Mouse (Mus musculus): ENCODE measurements around the gene Gsto1.
A peak's percentile ranks its signal among the peaks of the same experiment; 100 is the strongest.

Gsto1 gene

DNA sequence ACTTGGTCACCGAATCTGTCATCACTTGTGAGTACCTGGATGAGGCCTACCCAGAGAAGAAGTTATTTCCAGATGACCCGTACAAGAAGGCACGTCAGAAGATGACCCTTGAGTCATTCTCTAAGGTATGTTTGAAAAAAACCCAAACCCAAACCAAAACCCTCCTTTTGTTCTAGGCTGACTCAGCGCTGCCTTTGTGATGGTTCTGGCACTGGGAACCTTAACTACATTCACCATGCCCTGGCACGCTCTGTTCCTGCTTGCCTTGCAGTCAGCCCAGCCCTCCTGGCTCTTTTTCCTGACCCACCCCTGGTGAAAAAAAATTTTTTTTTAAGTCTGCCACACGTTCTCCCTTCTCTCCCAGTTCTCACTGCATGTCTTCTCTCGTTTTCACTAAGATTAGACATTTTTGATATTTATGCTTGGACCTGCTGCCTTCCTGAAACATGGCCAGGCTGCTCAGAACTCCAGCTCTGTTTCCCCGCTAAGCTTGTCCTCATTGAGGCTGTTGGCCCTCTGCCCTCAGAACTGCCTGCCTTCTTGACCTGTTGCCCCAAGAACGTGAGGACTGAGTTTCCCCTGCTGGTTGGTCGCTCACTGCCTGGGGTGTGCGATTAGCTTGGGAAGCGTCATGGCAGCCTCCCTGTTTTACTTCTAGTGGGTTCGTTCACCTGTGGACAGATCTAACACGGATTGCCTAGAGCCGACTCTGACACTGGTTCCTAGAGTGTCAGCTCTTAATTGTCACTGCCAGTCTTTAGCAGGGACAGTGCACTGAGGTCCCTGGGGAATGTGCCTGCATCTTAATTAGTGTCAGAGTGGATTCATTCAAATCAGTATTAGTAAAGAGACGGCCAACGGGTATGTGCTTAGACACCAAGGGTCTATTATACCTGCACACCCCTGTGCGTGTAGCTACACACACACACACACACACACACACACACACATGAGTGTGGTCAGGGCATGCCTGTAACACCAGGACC, 3.5 kb downstream of the Gsto1 start:
- peak; percentile 82 for DNase-seq

DNA sequence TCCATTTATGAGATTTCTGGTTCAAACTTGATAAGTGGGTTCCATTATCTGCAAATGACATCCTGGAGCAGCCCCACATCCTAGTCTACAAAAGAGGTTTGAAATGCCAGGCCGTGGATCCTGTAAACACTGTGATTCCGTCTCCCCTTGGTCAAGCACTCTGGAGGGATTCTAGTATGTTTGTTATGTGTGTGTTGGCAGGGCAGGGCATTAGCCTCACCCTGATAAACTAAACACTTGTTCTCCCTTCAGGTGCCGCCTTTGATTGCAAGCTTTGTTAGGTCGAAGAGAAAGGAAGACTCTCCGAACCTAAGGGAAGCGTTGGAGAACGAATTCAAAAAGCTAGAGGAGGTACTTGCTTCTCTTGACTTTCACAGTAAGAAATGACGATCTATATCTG, 4.4 kb downstream of the Gsto1 start:
- DNase-seq, result peak; percentile 45

DNA sequence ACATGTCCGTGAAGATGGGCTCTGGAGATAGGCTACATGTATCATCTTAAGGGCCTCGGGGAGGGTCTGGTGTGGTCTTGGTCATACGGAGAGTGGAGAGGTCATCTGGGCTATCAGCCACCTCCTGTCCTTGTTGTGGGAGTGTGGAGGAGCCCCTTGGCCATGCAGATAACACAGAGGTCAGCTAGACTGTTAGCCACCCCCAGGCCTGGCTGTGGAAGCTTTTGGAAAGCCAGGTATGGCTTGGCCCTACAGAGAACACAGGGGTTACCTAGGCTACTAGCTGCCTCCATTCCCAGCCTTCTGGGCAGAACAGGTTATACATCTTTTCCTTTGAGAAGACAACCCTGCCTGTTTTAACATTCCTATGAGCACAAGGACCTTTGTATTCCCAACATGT, 7.8 kb downstream of the Gsto1 start:
- no peak for DNase-seq

DNA sequence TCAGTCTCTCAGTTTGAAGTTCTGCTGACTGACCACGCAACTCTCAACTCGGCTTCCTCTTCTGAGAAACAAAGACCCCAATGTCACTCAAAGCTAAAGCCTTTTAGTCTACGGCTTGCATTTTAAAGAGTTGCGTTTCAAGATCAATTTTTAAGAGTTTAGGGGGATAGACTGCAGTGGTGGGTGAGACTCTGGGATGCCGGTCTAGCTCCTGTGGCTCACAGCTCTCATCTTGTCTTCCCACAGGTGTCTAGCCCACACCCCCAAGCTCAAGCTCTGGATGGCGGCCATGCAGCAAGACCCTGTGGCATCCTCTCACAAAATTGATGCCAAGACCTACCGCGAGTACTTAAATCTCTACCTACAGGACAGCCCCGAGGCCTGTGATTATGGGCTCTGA, 9.3 kb downstream of the Gsto1 start:
- no peak for DNase-seq

DNA sequence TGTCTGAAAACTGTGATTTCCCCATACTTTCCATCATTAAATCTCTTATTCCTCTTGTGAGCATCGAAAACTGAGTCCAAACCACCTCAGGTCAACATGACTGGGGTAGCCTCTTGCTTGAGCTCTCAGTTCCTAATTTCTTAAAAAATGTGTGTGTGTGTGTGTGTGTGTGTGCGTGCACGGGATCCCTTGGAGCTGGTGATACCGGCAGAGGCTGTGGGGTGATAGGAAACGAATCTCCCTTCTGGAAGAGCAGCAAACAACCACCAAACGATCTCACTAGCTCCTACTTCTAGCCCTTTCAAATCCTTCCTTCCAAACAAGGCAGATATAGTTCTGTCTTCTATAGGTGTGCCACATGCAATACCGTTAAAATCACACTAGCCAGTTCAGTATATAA, 10.0 kb downstream of the Gsto1 start:
- no peak for DNase-seq

DNA sequence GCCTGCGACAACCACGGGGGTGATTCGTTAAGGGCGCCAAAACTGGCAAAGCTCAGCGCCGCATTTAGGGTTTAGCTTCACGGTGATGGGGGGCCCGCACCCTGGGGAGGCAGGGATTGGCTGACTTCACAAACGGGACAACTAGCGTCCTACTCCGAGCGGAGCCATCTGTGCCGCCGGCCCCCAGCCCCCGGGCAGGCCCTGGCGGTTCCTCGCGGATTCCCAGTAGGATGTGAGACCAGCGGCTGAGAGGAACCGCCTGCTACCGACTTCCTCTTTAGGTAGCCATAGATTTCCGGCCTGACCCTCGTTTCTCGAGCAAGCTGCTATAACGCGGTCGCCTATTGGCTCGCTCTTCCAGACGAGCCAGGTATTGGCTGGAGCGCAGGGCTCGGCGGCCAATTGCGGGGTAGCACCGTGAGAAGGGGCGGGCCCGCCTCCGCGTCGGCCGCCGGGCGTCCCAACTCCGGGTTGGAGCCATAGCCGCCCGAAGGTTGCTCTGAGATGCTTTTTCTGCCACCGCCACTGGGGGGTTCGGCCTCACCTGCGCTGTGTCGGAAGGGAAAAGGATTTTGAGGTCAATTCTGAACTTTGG, 10.7 kb downstream of the Gsto1 start, which contains the start of gene Gsto2:
TSS of gene Gsto2 (plus strand) at position 182 of the 595 bp plus-strand sequence.
- peak; percentile 95 for DNase-seq

DNA sequence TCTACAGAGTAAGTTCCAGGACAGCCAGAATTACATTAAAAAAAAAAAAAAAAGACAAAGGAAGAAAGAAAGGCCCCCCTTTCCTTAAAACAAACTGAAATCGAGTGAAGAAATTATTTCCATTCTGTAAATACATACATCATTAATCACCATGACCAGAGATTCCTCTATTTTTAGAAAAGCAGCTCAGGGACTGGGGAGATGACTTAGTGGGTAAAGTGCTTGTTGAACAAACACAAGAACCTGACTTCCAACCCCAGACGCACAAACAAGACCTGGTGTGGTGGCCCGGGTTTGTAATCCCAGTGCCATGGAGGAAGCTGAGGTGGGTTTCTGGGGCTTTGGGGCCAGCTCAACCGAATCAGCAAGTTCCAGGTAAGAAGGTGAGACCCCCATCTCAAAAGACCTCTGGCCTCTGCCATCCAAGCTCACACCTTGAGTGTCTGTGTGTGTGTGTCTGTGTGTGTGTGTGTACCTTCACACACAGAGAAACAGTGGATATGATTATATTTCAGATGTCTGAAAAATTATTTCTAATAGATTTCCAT, 12.9 kb downstream of the Gsto1 start:
- DNase-seq, result no peak

DNA sequence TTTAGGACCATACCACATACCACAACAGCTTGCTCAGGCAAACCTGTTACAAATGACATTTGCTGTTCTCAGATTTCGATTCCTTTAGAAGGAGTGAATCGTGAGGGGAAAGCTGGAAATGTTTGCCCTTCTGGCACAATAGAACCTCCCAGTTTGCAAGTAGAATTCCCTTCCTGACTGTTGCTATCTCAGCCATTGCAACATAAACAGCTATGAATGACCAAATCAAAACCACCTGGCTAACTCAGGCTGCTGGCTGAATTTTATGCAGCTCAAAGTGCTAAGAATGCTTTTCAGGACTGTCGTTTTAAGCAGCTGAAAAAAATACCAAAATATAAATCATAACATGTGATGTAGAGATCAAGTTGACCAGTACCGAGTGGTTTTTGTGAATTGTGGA, 14.2 kb downstream of the Gsto1 start:
- no peak for DNase-seq

DNA sequence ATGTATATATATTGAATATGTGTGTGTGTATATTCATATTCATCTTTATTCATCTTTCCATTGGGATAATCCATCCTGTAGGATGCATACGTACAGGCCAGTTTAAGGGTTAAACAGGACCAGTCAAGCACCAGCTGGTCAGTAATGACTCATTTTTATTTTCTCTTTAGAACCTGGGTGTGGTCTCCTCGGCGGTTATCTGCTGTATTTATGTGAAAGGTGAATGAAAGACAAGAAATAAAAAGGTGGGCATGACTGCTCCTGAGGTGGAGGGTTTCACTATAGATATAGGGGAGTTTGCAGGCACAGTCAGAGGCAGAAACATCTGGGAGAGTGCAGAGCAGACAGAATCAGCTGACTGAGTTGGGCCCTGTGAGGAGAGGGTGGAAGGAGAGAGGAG, 14.7 kb downstream of the Gsto1 start:
- DNase-seq, result no peak

DNA sequence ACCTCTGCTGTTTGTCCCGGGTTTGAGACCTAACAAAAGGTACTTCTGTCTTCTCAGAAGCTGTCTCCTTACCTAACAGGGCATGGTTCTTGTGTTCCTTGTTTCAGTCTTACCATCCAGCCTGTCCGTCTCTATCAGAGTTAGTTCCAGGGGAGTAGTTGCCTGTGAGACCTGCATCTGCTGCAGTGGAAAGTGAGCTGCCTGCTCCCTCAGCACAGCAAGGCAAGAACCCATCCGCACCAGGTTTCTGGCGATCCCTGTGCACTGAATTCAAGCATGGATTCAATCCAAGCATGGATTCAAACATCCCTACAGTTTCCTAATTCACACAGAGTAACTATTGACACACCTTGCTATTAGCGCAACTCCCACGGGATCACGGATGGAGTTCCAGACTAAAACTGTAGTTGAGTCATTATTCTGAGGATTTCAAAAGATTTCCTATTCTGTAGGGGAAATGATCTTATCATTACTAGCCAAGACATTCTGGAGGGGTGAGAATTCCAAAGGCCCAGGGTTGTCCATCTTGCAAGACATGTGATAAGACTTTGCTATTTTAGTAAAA, 15.4 kb downstream of the Gsto1 start:
- no peak for DNase-seq

DNA sequence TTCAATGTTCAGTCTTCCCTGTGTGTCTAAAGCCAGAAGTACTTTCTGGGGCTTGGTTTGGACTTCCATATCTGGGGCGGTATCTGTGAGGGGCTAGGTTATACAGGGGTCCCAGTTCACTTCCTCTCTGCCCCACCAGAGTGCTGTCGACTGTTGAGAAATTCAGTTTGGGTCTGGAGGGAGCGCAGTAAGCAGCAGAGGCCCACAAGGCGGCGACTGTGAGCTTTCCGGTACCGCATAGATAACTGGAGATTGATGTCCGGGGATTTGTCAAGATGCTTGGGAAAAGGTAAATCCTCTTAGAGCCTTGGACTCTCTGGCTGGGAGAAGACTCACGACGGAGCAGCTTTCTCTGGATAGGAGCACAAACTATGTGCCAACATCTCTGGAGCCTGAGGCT, 16.7 kb downstream of the Gsto1 start:
- no peak for DNase-seq

DNA sequence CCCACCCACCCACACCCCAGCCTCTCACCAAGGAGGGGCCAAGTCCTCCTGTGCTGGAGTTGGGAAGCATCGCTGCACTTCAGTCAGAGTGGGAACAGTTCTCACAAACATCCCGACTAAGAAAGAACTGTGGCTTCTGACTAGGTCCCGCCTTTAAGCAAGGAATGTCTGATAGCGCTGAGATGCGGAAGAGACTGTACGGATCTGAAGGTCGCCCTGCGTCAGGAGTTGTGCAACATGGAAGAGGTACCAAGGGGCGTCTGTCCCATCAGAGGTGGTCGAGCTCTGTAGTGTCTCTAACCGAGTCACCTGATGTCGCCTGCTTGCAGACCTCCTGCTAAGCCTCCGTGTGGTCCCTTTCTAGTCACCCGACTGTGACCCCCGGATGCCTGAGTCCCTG, 21.5 kb downstream of the Gsto1 start:
- DNase-seq, result no peak

DNA sequence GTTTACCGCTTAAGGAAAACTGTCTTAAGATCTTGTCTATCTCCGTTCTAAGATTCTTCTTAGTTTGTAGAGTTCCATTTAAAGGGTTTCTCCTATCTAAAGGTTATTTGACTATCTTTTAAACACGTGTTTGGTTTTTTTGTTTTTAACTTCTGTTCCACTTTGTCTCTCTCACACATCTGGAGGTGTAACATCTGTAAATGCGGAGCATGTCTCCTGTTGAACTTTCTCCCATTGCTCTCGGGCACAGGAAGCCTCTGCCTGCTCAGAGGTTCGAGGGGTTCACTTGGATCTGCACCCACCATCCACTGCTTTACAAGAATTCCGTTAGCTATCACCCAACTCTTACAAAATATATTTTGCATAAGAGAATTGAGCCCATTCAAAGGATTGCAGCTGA, 26.8 kb downstream of the Gsto1 start:
- no peak for DNase-seq

DNA sequence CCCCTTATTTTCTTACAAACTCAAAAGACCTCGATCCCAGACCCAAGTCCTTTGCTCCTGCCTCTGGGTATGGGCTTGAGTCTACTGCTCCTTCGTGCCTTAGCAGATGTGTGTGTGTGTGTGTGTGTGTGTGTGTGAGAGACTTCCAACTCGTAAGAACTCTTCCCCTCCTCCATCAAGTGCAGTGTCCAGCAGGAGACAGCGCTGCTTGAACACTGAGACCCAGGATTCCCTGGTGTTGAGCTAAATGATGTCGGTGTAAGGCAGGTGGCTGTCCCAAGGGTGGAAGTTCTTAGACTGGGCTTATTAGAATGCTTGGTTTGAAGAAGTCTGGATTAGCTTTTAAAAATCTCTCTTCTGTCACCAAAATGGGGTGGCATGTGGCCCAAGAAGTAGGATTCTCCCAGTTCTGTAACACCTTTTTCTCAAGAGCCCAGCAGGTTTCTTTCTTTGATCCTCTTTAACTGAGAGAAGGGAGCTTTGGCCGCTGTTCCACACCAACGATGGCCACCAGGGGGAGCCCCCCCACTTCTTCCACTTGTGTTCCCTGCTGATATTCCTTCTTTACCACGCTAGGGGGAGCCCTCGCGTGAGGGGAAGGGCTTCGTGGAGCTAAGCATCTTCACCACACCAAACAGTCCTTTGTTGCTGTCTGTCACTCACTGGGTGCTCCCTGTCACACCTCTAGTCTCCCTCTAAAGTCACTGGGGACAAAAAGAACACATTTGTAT, 27.5 kb downstream of the Gsto1 start:
- peak; percentile 87 for DNase-seq

DNA sequence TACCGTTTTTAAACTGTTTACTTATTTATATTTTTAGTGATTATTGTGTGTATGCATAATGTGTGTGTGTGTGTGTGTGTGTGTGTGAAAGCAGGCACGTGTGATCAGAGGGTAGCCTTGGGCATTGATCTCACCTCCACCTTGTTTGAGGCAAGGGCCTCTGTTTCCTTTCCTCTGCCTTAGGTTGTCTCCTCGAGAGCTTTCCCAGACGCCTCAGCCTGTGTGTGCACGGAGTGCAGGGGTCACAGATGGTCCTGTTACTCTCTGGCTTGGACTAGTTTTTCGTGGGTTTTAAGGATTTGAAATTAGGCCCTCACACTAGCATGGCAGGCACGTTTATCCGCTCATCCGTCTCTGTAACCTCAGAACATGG, 28.1 kb downstream of the Gsto1 start:
- no peak for DNase-seq

DNA sequence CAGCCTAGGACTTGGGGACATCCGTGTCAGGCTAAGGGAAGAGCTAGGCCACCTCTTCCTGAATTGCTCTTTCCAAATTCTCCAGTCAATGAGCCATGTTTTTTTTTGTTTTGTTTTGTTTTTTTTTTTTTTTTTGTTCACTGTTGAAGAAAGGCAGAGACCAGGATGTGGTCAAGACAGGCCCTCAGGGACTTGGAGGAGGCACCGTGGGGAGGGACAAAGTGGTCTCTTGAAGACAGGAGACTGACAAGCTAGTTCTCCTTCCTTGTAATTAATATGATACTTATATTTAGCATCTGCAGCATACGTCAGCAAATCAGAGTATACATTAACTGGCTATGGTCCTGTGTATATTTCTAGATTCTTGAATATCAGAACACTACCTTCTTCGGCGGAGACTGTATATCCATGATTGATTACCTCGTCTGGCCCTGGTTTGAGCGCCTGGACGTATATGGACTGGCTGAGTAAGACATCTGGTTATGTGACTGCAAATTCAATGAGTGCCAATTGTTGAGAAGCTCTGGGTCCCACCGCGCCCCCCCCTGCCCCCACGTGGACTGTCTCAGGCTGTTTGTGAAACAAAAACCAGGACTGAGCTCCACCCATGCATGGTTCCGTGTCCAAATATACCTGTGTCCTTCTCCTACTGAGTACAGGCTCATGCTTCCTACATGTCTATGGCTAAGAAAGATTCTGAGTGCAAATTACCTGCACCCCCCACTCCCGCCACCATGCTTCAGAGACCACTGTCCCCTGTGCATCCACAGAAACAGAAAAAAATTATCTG, 29.7 kb downstream of the Gsto1 start:
- no peak for DNase-seq

DNA sequence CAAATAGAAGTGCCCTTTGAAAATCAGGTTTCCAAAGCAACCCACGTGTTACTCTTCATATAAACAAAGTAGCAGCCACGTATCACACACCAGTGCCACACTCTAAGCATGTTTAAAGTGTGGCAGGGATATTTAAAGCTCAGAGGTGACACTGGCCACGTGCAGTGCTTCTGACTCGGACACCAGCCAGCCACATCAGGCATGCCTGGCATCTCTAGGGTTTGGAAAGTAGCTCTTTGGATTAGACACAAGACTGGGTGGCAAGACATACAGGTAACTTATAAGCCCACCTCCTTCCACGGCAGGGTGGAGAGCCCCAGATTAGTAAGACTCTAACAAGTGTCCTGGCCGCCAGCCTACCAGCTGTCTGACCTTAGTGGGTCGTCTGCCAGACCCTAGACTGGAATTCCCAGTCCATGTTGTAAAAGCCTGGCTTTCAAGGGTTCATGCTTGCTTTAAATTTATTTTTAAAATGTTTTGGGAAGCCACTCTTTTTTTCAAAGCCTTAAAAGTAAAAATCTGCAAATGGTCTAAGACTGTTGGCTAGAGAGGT, 30.5 kb downstream of the Gsto1 start:
- peak; percentile 71 for DNase-seq

DNA sequence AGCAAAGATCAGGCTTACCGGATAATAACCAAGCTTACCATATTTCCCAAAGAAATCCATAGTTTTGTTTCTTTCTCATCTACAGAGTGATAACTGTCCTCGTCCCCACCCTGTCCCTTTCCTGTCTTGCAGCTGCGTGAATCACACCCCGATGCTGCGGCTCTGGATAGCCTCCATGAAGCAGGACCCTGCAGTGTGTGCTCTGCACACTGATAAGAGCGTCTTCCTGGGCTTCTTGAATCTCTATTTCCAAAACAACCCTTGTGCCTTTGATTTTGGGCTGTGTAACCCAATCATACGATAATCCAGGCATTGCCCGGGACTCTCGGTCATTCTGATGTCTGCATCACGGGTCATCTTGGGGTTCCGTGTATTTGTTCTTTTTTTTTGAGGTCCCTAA, 31.1 kb downstream of the Gsto1 start:
- no peak for DNase-seq

DNA sequence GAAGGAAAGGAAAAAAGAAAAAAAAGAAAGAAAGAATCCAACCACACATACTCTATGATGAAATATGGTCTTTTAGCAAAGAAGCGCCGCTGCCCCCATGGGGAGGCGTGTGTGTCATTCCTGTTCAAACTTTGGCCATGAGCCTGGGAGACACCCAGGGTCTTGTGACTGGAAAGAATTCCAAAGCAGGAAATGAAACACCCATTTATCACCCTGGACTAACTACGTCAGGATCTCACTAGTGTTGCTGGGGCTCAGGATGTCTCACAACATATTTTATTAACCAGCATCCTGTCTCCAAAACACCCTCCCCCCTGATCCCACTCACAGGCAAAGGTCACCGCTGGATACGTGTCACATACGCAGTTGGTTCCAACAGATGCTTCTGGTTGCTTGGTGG, 31.8 kb downstream of the Gsto1 start:
- peak; percentile 82 for DNase-seq

DNA sequence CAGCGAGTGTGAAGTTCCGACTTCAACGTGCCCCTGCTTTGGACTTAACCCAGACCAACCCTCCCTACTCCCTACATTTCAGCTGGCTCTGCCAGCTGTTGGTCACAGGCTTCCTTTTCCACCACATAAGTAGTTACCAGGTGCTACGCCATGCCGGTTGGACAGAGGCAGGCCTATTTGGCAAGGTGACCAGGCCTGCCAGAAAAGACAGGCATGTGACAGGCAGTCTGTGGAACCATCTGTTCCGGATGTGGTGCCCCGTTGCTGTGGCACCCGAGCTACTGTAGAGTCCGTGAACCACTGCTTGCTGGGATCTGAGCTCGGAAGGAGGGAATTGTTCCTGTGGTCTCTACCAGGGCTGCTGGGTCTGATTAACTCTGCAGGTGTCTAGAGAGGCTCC, 32.6 kb downstream of the Gsto1 start:
- peak; percentile 44 for DNase-seq

DNA sequence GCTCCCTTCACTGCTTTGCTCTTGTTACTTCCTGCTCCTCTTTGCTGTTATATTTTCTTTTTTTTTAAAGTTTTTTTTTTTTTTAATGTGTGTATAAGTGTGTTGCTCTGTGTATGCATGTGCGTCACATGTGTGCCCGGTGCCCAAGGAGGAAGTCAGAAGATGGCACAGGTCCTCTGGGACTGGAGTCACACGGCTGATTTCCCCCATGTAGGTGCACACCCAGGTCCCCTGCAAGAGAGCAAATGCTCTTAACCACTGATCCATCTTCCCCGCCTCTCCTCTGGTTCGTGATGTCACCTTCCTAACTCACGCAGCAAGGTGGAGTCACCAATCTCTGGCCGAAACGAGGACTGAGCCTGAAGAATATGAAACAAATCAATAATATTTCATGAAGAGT, 33.3 kb downstream of the Gsto1 start:
- peak; percentile 37 for DNase-seq

Data from lung, postnatal 36 days (tissue).